Mouse (Mus musculus): ENCODE data around the gene Mospd3.
A peak's percentile ranks its signal among the peaks of the same experiment; 100 is the strongest.

The Mospd3 gene

GRCm38 (mm10) chr5:137600619-137601364 lies at the start of gene Mospd3:
Mospd3 (minus strand) TSS chr5:137601058.
- peak; percentile 98 for DNase-seq (ENCODE audit: low read depth)

DNA sequence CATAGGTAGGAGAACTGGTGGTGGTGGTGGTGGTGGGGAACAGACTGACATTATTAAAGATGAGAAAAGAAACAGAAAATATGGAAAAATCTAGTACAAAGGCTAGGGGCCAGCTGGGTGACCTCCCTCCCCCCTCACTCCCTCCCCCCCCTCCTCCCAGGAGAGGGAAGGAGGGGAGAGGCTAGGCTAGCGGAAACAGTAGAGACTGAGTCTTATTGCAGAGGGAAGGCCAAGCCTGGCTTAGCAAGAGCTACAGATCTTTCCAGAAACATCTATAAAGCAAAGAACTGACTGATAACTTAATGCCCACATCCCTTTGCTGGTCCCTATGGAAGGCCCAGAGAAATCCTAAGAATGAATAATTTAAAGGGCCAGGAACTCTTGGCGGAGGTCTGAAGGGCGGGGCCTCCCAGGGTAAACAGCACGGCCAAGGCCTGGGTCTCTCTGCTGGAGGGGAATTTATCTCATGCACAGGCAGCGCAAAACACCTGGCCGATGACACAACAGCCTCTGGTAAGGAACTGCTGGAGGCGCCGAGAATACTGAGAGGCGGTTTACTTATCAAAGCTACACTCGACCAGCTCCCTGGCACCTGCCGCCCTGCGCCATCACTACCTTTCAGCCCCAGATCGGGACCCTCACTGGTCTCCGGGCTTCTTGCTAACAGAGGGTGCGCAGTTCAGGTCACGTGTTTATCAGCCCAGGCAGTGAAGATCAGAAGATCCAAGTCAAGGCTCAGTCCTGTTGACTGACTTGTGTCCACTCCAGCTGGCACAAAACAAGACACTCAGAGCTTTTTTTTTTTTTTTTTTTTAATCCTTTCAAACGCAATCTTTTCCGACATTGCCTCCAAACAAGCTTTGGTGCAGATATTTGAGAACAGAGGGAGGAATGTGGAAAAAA lies 49.1 kb upstream of the Mospd3 start:
- DNase-seq (ENCODE audit: low read depth), result no peak

GRCm38 (mm10) chr5:137649251-137649650 lies 48.4 kb upstream of the Mospd3 start:
- DNase-seq (ENCODE audit: low read depth), result no peak

DNA sequence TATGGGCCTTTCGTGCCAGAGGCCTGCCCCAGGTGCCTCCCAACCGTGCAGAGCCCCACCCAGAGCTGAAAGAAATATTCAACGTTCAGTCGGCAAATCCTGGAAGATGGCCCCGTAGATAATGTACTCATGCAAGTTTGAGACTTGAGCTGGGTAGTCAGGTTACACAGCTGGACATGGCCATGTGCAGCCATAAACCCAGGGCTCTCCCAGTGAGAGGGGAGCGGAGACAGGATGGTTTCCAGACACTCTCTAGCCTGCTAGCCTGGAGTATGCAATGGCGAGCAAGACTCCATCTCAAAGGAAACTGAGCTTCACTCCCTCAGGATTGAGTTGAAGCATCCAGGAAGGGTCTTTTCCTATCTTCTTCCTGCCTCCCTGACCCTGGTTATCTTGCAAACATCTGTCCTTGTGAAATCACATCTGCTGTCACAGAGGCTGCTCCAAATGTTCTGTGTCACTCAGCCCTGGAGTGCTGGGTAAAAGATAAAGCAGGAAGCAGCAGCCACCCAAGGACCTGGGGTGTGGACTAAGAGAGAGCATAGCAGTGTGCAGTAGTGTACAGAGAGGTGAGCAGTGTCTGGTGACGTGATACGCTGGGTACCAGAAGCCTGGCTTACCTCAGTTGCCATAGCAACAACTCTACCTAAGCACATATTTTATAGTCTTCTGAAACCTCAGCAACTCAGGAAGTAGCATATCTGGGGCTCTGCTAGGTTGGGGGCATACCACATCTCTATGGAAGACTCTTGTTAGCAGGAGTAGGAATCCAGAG lies 47.2 kb upstream of the Mospd3 start:
- DNase-seq (ENCODE audit: low read depth), result peak; percentile 56

- DNase-seq (ENCODE audit: low read depth), result no peak
Observed at GRCm38 (mm10) chr5:137645652-137646091, 44.8 kb upstream of the Mospd3 start, which contains the start of gene Irs3. Irs3 (minus strand) TSS chr5:137645714.

DNA sequence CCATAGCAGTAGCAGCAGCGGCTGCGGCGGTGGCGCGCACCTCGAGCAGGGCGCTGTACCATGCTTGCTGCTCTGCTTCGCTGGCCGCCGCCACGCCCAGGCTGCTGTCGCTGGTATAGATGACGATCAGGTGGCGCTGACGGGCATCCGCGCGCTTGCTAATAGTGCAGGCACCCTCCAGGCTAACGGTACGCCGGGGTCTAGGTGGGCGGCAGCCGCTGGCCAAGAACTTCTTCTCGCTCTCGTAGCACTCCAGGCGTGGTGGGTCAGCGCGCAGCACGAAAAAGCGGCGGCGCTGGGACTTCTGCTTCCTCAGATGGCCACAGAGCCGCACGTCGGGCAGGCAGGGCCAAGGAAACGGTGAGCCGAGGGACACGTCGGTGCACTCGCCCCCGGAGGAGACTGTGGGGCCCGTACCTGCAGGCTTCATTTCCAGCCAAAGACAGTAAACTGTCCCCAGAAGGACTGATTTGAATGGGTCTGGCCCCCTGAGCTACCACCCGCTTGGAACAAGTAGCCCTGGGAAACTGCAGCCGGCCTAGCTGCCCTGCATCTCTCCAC lies 44.3 kb upstream of the Mospd3 start:
- peak; percentile 61 for DNase-seq (ENCODE audit: low read depth)

DNA sequence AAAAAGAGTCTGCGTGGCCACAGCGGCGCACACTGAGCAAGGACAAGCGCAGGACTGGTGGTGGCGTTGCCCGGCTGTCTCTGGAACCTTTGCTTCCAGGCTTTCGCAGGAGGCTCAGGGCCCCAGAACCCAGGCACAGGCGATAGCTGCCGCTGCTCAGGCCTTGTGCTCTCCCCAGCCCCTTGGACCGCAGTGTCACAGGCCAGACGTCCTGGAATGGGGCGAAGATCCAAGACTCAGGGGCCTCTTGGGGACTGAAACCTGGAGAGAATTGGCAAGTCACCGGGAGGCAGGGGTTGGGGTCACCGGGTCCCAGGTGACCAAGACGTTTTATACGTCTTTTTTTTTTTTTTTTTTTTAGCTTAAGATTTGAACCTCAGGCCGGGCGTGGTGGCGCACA lies 43.6 kb upstream of the Mospd3 start:
- DNase-seq (ENCODE audit: low read depth), result peak; percentile 9

GRCm38 (mm10) chr5:137642886-137643285 lies 42.0 kb upstream of the Mospd3 start:
- no peak for DNase-seq (ENCODE audit: low read depth)

DNA sequence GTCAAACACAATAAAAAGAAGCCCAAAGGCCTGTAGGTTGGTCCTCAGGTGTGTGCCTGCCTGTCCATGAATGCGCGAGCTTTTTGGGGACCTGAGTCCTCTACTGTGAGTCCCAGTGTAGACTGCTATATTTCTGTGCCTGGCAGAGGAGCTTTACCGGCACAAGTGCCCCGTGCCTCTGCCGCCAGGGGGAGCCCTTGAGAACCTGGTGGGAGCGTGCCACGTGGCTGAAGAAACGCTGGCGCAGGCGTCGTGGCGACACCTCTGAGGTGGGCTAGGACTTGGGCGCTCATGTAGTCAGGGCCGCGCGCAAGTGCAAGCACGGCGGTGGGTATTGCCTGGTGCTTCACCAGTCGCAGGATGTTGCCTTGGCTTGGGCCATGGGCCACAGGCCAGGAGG lies 40.2 kb upstream of the Mospd3 start, which contains the start of gene Sap25:
Sap25 (plus strand) TSS at position 281 of the 400 bp plus-strand sequence.
- peak; percentile 63 for DNase-seq (ENCODE audit: low read depth)

DNA sequence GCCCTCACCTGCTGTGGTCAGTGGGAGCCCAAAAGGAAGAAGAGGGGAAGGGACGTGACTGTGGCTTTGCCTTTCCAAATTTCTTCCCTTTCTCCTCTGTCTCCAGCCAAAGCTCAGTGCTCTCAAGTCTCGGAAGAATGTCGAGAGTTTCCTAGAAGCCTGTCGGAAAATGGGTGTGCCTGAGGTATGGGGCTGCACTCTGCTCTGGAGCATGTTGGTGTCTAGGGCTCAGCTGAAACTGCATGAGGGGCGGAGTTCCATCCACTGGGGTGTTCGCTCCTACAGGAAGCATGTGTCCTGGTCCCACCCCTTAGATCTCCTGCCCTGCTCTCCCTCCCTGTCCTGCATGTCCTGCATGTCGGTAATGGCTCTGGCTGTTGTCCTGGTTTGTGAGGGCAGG lies 38.6 kb upstream of the Mospd3 start:
- DNase-seq (ENCODE audit: low read depth), result no peak

DNA sequence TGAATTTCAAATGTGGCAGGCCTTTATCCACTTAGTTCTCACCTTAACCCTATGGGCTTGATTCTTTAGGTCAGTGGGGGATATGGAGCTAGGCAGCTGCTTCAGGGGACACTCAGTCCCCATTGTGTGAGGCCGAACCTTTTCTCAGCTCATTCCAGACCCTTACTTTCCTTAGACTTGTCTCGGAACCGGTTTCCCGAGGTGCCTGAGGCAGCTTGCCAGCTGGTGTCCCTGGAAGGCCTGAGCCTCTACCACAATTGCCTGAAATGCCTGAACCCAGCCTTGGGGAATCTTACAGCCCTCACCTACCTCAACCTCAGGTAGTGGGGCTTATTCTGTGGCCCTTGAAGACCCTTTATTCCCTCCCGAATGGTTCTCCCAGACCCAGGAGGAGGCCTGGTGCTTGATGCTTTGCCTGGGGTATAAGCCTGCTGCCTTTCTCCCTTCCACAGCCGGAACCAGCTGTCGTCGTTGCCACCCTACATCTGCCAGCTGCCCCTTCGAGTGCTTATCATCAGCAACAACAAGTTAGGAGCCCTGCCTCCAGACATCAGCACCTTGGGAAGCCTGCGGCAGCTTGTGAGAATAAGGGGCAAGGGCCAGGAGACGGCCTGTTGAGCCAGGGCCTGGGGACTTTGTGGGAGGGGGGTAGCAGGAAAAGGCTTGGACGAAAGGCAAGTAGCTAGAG lies 32.7 kb upstream of the Mospd3 start:
- no peak for DNase-seq (ENCODE audit: low read depth)

DNA sequence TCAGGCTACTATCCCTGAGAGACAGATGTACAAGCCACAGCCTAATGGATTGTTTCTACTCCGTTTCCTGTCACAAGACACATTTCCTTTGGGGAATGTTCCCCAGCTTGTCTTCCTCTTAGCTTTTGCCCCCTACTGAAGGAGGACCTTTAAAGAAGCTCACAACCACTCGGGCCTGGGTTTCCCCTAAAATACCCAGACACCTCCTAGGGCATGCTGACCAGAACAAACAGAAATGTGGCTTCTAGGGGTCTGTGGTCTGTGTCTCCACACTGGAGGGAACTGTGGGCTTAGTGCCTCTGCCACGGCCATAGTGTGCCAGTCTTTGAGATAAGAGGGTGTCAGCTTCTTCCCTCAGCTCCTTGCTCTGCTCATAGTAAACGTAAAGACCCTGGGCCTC lies 30.7 kb upstream of the Mospd3 start:
- DNase-seq (ENCODE audit: low read depth), result no peak

DNA sequence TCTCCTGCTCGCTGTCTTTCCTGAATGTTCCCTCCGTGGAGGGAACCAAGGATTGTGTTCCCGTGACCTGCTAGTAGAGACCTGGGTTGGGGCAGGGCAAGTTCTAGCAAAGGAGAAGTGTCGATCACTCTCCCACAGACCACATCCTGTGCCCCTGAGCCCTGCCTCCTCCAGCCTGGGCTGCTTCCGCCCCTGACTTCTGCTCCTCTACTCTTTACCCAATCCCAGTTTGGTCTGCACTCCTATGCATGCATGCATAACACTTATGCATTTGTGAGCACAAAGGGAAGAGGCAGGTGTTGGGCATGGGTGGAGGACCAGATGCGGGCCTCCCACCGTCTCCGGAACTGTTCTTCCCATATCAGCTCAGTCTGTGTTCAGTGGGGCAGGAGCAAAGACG lies 30.3 kb upstream of the Mospd3 start:
- DNase-seq (ENCODE audit: low read depth), result peak; percentile 84

DNA sequence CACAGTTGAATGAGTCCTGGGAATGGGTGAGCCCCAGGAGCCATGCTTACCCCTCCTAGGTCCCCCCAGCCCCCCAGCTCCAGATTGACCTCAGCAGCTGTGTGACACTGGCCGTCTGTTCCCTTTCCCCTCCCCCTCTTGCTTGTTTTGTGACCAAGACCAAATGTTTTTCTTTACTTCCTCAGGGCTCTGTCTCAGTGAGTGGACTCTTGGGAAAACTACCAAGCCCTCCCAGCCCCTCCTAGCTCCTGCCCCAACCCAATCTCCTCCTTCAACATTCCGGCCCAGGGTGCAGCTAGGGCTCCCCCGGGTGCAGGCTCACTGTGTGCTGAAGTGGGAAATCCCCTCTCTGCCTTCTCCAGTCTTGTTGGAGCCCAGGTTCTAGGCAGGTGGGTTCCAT lies 29.7 kb upstream of the Mospd3 start:
- DNase-seq (ENCODE audit: low read depth), result no peak

DNA sequence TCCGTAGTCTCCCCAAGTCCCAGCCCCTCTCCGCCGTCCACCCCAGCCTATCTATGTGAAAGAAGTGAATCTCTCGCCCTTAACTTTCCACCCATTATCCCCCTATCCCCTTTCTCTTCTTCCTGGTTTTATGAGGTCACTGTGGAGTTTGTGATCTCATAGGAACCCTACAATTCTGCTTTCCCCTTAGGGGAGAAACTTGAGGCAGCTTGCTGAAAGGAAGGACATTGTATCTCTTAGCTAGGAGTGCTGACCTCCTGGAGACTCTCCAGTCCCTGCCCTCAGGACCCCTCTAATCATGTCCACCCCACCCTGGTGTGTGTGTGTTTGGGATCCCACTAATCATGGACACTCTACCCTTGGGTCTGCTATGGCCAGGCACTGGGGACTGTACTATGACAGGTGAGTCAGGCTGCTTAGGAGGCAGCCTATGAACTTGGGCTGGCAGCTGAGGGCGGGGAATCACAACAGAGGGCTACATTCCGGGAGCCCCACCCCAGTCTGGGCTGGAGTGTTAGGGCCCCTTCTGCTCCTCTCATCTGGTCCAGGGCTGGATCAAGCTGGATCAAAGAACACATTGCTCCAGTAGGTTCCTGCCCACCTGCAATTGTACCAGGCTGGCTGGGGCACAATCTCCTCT lies 29.2 kb upstream of the Mospd3 start:
- peak; percentile 49 for DNase-seq (ENCODE audit: low read depth)

DNA sequence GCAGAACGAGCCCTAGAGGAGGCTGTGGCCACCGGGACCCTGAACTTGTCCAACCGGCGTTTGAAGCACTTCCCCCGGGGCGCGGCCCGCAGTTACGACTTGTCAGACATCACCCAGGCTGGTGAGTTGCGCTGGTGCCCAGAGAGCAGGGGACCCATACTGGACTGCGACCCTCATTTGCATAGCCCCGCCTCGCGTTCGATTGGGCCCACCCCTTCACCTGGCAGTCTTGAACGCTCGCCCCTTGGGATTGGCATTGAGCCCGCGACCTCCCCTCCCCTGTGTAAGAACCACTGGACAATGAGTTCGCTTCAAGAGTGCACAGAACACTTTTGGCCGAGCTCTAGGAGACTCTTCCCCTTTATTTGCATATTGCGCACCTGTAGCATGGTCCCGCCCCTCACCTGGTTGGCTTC lies 28.5 kb upstream of the Mospd3 start:
- DNase-seq (ENCODE audit: low read depth), result no peak

GRCm38 (mm10) chr5:137628498-137629305 lies 27.8 kb upstream of the Mospd3 start, which contains the start of the genes Fbxo24, Lrch4 and Gm20605:
Fbxo24 (minus strand) TSS chr5:137629002.
Lrch4 (plus strand) TSS chr5:137629121.
Gm20605 (plus strand) TSS chr5:137629175.
- peak; percentile 100 for DNase-seq (ENCODE audit: low read depth)

DNA sequence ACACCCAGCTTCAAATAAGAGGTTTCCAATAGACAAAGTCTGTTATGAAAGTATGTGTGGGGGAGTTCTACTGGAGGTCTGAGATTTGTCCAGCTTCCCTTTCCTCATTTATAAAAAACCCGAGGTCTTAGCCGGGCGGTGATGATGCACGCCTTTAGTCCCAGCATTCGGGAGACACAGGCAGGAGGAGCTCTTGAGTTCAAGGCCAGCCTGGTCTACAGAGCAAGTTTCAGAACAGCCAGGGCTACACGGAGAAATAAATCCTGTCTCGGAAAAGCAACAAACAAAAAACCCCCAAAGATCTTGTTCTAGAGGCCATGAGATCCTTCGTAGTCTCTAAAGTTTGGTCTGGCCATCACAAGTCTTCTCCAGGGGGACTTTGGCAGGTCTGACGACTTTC lies 27.1 kb upstream of the Mospd3 start:
- no peak for DNase-seq (ENCODE audit: low read depth)

- no peak for DNase-seq (ENCODE audit: low read depth)
Observed at GRCm38 (mm10) chr5:137623937-137624530, 23.2 kb upstream of the Mospd3 start.
